Mouse (Mus musculus): ENCODE measurements around the gene Vwa5b1.
A peak's percentile ranks its signal among the peaks of the same experiment; 100 is the strongest.

Gene Vwa5b1

DNA sequence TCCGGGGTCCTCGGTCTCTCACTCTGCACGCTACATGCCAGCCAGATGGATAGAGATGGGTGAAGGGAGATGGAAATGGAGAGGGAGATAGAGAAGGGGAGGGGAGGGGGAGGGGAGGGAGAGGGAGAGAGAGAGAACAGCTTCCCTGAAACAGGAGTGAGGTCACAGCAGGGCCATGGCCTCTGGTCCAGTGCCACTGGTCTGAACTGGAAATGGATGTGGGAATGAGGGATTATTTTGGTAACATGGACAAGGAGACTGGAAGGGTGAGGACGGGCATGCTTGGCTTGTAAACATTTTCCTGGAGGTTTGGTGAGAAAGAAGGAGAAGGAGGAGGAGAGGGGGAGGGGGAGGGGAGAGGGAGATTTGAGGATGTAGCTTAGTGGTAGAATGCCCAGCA, 59.0 kb downstream of the Vwa5b1 start:
- DNase-seq (ENCODE audit: low spot score) = no peak

DNA sequence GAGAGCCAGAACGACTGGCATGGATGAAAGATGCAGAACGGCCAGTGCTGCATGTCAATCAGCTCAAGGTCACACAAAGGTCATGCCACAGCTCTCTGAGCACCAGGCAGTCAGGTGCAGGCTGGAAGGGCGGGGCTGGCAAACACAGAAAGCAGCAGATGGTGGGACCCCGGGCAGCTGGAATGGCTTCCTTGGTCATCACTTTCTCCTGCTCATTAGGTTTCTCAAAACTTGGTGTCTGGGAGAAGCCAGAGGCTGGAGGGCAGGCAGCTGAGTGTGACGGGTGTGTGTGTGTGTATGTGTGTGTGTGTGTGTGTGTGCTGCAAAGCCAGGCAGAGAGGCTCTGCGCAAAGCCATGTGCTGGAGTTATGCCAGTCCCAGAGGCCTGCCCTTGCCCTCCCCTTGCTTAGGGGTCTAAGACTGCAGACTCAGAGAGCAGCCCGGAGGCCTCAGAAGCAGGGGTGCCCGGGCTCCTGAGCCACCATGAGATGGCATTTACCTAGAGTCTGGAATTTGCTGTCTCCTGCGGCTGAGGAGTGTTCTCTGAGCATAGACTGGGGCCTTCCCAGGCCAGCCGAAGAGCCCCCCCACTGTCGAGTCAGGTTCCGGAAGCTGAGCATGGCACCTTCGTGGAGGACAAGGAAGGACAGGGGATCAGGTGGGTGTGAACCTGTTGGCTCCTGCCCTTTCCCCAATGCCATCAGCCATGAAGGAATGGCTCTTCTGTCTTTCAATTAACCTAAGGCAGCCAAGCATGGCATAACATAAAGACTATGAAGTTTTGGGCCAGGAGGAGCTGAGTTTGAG, 60.7 kb downstream of the Vwa5b1 start:
- DNase-seq (ENCODE audit: low spot score) = no peak

GRCm38 (mm10) chr4:138569928-138570327, 65.8 kb downstream of the Vwa5b1 start:
- DNase-seq (ENCODE audit: low spot score) = no peak

DNA sequence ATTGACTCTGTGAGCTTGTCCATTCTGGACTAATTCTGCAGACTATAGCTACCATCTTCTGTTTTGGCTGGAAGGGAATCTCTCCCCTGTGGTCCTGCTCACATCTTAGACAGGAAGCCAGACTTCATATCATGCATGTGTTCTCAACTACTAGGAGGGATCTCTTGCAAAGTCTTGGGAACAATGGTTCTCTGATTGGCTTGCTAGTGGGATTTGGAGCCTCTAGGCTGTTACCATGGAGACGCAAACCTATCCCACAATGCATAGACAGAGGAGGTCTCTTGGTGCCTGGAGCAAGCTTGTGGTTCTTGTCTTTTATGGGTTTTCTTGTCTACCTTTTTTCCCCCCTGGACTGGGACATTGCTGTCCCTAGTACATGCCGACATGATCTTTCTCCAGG, 67.4 kb downstream of the Vwa5b1 start:
- DNase-seq (ENCODE audit: low spot score) = no peak

DNA sequence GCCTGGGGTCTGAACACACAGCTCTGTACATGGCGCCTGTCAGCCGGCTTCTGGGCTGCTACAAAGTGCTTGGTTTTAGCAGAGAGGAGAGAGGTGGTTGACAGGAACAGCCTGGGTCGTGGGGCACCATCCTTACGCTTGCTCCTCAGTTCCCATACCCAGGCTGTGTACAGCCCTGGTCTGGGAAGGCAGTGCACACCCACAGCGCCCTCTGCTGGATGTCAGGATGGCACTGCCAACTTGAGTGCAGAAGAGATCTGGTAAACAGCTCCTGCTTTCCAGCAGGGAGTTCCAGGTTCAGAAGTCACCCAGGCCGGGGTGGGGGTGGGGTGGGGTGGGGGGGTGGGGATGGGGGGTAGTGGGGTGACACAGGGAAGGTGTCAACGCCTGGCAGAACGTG, 73.7 kb downstream of the Vwa5b1 start:
- DNase-seq (ENCODE audit: low spot score) = peak; percentile 78

DNA sequence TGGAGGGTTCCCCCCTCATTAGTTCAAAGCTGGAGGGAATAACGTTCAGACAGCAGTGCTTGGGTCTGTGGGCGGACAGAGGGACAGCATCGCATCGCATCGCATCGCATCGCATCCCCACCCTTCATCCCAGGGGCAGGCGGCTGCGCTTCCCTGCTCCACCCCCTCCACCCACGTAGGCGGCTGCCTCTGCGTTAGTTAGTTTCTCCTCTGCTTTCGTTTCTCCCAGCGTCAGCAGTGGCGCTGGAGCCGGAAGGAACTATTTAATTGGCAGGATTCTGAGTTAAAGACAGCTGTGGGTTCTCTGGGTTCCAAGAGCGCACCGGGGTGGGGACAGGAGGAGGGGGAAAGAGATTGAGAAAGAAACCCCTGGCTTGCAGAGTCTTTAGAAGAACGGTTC, 80.2 kb downstream of the Vwa5b1 start:
- DNase-seq (ENCODE audit: low spot score) = no peak

DNA sequence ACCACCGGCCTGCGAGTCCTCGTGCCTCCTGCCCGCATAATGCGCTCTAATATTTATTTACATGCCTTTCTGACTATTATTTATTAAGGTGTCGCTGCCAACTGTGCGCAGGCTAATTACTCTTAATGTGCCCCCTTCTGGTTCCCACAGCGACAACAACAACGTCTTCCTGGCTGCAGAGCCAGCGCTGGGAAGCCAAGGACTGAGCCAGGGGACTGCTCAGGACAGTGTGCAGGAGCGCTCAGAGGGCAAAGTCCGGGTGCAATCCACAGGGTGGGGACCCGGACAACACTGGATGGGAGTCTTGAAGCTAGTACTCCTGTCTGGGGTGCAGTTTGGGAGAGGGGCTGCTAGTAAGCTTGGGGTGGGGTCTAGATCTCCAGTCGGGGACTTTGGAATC, 80.8 kb downstream of the Vwa5b1 start:
- DNase-seq (ENCODE audit: low spot score) = no peak

DNA sequence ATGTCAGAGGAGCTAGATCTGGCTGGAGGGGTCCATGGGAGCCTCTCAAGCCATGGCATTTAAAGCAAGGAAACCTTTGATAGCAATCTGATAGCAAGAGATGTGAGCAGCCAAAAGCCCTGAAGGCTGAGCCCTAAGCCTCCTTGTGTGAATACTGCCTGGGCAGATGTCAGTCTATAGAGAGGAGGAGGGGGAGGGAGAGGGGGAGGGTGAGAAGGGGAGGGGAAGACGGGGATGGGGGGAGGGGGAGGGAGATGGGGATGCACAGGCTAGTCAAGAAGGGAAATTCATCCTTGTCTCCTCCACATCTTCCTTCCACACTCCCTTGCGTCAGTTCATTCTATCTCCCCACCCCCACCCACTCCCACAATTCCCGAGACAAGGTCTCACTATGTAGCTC, 81.4 kb downstream of the Vwa5b1 start:
- DNase-seq (ENCODE audit: low spot score) = no peak

GRCm38 (mm10) chr4:138553516-138553933, 82.2 kb downstream of the Vwa5b1 start:
- no peak for DNase-seq (ENCODE audit: low spot score)

- DNase-seq (ENCODE audit: low spot score) = no peak
Measured at GRCm38 (mm10) chr4:138553116-138553515, 82.6 kb downstream of the Vwa5b1 start.

DNA sequence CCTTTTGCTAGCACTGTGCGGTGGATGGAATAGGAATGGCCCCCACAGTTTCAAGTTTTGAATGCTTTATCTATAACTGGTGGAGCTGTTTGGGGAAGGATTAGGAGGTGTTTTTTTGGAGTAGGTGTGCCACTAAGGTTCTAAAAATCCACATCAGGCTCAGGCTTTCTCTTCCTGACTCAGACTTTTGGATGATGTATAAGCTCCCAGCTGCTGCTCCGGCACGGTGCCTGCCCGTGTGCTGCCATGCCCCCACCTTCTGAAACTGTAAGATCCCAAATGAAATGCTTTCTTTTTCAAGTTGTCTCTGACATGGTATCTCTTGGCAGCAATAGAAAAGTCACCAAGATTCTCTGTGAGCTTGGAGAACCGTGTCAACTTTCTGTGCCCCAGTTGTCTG, 84.1 kb downstream of the Vwa5b1 start:
- DNase-seq (ENCODE audit: low spot score) = no peak

GRCm38 (mm10) chr4:138550557-138550956, 85.1 kb downstream of the Vwa5b1 start:
- no peak for DNase-seq (ENCODE audit: low spot score)

DNA sequence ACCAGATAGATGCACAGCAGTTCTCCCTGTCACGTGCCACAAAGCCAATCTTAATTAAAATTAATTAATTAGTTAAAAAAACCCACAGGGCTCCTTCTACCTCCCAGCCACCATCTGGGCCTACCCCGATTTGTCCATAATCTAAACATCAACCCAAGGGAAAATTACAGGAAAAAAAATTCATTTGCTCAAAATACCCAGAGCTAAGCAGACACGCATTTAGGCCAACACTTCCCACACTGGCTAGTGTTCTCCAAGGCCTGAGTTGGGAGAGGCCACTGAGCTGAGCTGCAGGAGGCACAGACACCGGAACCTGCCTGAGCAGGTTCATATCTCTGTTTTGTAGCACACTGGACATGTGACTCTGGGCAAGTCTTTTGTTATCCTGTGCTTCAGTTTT, 86.7 kb downstream of the Vwa5b1 start:
- DNase-seq (ENCODE audit: low spot score) = no peak

- DNase-seq (ENCODE audit: low spot score) = no peak
Measured at GRCm38 (mm10) chr4:138548124-138548561, 87.5 kb downstream of the Vwa5b1 start.

GRCm38 (mm10) chr4:138547556-138547955, 88.1 kb downstream of the Vwa5b1 start:
- no peak for DNase-seq (ENCODE audit: low spot score)

GRCm38 (mm10) chr4:138547041-138547440, 88.6 kb downstream of the Vwa5b1 start:
- no peak for DNase-seq (ENCODE audit: low spot score)

DNA sequence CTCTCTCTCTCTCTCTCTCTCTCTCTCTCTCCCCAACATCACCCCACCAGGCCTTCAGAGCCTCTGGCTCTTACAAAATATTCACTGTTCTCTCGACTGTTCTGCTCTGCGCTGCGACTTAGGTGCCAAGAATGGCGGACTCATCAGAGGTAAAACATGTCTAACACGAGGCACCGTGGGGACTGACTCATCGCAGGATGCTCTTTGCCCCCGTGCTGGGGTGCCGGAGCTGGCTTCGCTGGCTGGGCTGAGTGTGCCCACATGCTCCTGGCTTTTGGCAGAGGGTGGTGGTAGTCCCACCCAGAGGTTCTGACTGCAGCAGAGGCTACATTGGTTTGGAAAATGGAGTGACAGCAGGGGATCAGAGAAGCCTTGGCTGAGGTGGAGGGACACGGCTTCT, 89.4 kb downstream of the Vwa5b1 start:
- DNase-seq (ENCODE audit: low spot score) = no peak

DNA sequence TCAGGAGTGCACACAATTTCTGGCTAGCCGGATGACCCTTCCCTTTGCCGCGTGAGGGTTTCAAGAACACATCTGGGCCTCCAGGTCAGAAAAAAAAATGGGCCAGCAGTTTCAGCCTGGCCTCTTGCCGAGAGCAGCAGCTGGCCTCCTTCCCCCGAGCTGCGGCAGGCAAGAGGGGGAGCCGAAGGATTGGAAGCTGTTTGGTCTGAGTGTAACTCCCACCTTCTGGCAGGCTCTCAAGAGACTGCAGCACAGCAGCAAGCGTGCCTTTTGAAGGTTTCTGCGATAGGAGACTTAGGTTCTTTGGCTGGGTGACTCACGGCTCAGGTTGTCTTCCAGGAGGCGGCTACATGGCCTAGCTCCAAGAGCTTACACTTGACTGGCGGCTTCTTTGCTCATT, 92.5 kb downstream of the Vwa5b1 start:
- DNase-seq (ENCODE audit: low spot score) = peak; percentile 67

GRCm38 (mm10) chr4:138538084-138538449, 97.6 kb downstream of the Vwa5b1 start:
- no peak for DNase-seq (ENCODE audit: low spot score)

GRCm38 (mm10) chr4:138537210-138538083, 98.2 kb downstream of the Vwa5b1 start:
- DNase-seq (ENCODE audit: low spot score) = no peak

- no peak for DNase-seq (ENCODE audit: low spot score)
Measured at GRCm38 (mm10) chr4:138535610-138536009, 100.1 kb downstream of the Vwa5b1 start.

- DNase-seq (ENCODE audit: low spot score) = no peak
Measured at GRCm38 (mm10) chr4:138533877-138534276, 101.8 kb downstream of the Vwa5b1 start.

GRCm38 (mm10) chr4:138531761-138532160, 103.9 kb downstream of the Vwa5b1 start:
- no peak for DNase-seq (ENCODE audit: low spot score)

Data from ovary, postnatal 14 days (tissue).